Mouse (Mus musculus): Measurements from ENCODE around the gene Bach2. TPM values are rescaled to one million over a fixed set of nuclear protein-coding genes. Genes with fewer than 3 reads are reported as not detected.

Bach2 gene
- total RNA-seq, 4 experiments from 2014 or later, result 2.4 to 6.9 (median 4.2) TPM

DNA sequence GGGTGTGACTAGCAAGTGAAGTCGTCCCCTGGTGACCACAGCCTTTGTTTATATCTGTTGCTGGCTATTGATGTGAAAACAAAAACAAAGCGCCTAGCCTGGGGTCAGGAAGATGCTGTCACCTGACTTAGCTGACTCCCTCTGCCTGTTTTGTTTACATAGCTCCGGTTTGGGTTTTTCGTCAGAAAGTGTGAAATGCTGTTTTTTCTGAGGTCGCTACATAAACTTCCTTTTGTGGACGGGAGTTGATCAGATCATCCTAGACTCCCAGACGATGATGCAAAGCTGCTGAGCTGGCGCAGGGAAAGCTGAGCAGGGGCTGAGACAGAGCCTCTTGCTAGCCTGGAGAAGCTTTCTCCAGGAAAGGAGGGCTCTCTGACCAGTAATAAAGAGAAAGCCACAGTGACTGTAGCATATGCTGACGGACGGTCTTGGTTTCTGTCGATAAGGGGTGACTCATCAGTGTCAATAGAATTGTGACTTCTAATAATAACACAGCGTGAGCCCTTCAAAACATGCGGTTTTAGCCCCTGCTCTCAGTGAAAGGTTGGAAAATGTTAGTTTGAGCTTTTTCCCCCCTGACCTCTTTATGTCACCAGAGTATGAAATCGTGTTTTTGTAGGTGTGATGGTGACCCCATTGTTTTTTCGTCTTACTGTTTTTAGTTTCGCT, 11.9 kb downstream of the Bach2 start:
- DNase-seq (ENCODE audit: low spot score), result peak; percentile 53

DNA sequence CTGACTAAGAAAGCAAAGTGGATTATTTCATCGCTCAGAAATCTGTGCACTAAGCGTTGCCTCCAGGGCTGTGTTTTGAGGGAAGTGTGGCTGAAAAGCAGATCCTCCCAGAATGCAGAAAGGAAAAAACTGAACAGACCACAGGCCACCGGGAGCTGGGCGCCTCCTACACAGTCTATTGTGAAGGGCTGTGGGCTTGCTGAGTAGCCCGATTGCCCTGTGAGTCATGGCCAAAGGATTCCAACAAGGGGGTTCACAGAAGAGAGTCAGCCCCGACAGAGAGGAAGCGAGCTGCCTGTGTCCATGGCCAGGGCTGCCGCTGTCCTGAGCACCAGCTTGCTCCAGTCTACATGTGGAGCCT, 12.4 kb downstream of the Bach2 start:
- DNase-seq (ENCODE audit: low spot score), result no peak

DNA sequence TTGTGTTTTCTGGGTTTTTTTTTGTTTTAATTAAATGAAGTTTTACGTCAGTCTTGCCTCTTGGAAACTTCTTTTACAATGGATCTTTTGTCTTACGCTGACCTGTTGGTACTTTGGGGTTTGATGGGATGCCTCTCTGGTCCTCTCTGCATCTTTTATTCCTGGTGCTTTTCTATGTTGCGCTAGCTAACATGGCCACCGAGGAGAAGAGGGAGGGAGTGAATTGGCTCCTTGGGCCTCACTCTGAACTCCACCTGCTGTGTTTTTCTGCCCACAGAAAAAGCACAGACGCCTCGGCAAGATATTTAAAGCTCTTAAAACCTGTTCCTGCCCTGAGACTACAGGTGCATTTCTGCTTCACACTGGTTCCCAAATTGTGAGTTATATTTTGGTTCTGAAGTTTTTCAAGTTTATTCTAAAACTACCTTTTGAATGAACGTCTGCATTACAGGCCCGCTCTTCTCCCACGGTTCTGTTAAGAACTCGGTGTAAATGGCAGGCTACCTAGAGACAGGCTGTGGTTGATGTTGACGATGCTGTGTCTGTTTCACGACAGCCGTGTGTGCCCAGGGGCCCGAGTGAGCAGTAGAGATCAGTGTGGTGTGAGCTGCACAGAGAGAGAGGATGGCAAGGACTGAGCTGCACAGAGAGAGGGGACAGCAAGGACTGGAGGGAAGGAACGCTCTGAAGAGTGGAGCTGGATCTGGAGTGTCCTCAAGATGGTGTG, 13.5 kb downstream of the Bach2 start:
- DNase-seq (ENCODE audit: low spot score), result no peak

GRCm38 (mm10) chr4:32257686-32258085, 19.1 kb downstream of the Bach2 start:
- no peak for DNase-seq (ENCODE audit: low spot score)

DNA sequence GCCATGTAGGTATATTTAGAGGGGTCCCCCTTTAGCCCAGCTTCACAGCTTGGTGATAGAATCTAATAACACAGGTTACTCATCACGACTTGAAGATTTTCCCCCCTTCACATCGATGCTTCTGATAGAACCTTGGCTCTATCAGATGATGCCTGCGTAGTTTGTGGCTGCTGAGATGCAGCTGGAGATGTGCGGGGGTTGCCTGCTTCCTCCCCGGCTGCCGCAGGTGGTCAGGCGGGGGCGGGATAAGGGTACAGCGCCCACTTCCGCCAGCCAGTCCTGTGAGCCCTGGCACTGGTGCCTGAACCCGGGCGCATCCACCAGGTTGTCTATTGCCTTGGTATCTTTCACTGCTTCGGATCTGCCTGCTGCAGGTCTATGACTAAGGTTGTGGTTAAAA, 19.5 kb downstream of the Bach2 start:
- no peak for DNase-seq (ENCODE audit: low spot score)

GRCm38 (mm10) chr4:32258596-32258995, 20.0 kb downstream of the Bach2 start:
- no peak for DNase-seq (ENCODE audit: low spot score)

- DNase-seq (ENCODE audit: low spot score), result no peak
These were observed 22.3 kb downstream of the Bach2 start for GRCm38 (mm10) chr4:32260909-32261308.

DNA sequence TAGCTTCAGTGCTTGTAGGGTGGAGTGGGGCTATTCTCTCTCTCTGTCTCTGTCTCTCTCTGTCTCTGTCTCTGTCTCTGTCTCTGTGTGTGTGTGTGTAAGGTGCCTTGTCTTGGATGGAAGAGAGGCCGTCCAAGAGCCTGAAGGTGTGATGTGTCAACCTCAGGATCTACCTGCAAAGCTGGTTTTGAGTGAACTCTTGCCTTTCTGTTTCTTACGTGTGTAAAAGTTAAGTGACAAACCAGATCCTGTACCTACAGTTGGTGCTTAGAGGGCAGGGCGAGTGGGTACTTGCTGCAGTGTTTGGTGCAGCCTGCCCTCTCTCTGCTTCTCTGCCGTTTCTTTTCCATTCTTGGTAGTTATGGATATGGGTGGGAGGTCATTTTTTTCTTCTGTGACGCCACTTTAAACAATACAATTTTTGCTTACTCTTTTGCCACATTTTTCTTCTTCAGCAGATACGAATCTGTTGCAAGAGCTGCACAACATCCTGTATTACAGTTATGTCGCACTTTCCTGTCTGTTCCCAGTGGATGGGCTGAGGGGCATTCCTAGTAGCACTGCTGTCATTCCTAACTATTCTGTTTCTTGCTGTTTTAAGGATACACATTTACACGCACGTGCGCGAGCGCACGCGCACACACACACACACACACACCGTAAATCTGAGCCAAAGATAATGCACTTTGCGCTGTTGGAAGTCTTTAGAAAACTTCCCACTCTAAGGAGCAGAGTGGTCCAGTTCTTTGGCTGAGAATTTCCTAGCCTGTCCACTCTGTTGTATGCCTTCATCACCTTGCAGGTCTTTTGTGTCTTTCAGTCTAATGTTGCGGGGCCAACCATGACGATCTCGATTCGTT, 24.5 kb downstream of the Bach2 start:
- DNase-seq (ENCODE audit: low spot score), result no peak

DNA sequence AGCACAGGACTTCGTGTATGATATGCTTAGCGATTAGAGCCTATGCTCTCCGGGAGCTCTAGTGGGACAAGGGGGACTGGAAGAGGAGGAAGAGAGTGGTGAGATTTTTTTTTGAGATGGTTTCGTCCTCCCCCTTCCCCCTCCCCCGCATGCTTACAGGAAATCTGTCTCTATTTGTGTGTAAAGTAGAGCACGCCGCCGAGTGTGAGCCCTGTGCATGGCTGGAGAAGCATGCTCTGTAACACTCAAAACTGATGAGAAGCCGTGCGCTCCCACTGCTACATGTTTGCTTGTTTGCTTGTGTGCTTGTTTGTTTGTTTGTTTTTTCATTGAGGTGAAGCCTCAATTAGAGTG, 25.1 kb downstream of the Bach2 start:
- no peak for DNase-seq (ENCODE audit: low spot score)

GRCm38 (mm10) chr4:32264892-32265291, 26.3 kb downstream of the Bach2 start:
- no peak for DNase-seq (ENCODE audit: low spot score)

DNA sequence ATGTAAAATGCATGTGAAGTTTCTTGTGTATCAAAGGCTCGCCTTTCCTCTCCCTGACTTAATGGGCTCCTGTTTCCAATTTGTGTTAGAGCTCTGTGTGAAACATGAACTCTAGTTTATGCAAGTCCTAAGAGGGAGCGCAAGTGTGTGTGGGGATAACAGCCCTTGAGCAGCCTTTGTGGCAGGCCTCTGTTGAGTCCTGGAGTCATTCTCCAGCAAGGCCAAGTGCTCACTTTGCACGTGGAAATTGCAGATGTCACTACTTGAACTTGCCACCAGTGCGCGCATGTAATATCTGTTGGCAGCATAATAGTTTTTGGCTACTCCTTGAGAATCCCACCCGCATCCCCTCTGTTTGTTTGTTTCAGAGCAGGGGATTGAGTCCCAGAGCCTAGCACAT, 28.1 kb downstream of the Bach2 start:
- DNase-seq (ENCODE audit: low spot score), result no peak

DNA sequence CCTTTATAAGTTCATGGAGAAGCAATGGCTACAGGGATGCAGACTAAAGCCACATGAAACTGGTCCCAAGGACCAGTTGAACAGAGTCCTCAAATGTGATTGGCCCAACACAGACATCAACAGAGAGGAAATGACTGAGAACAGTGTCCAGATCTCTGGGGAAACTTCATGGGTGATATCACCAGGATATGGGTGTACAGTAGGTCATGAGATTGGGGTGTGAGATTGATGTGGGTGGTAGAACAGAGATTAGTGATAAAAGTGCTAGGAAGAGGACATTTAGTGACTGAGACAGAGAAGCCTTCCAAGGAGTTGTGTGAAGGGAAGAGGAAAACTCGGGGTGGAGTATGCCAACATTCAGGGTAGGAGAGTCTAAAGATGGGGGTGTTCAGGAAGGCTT, 29.4 kb downstream of the Bach2 start:
- no peak for DNase-seq (ENCODE audit: low spot score)

- DNase-seq (ENCODE audit: low spot score), result no peak
These were observed 33.8 kb downstream of the Bach2 start for GRCm38 (mm10) chr4:32272398-32272797.

- DNase-seq (ENCODE audit: low spot score), result no peak
These were observed 36.2 kb downstream of the Bach2 start for GRCm38 (mm10) chr4:32274776-32275294.

- no peak for DNase-seq (ENCODE audit: low spot score)
These were observed 41.2 kb downstream of the Bach2 start for GRCm38 (mm10) chr4:32279842-32280241.

DNA sequence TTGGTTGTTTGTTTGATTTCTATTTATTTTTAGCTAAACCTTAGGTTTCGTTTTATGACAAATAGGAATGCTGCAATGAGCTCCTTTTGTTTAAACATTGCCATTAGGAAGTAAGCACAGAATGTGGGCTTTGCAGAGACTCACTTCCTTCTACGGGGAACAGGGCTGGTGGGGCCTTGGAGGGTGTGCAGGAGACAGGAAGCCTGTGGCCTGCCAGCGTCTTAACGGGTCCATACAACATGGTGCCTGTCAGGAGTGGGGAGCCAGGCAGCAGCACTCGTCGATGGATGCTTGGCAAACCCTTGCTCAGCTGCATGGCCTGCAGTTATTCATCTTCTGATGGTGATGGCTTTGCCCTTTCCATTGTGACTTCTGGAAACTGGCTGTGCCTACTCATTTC, 41.8 kb downstream of the Bach2 start:
- no peak for DNase-seq (ENCODE audit: low spot score)

GRCm38 (mm10) chr4:32281306-32281705, 42.7 kb downstream of the Bach2 start:
- no peak for DNase-seq (ENCODE audit: low spot score)

GRCm38 (mm10) chr4:32286405-32286804, 47.8 kb downstream of the Bach2 start:
- no peak for DNase-seq (ENCODE audit: low spot score)

- DNase-seq (ENCODE audit: low spot score), result peak; percentile 86
These were observed 49.6 kb downstream of the Bach2 start for GRCm38 (mm10) chr4:32288036-32288860.

- DNase-seq (ENCODE audit: low spot score), result no peak
These were observed 51.2 kb downstream of the Bach2 start for GRCm38 (mm10) chr4:32289845-32290244.

GRCm38 (mm10) chr4:32291406-32291805, 52.8 kb downstream of the Bach2 start:
- DNase-seq (ENCODE audit: low spot score), result no peak

All from heart, adult 8-10 months (tissue).